Mouse (Mus musculus): ENCODE data around the gene Efna2. TPM values are rescaled to one million over a fixed set of nuclear protein-coding genes. Genes with fewer than 3 reads are reported as not detected.

Gene Efna2
- polyA plus RNA-seq, 1 experiment from 2014 or later: 55.8 TPM

GRCm38 (mm10) chr10:80159021-80159560 lies 20.2 kb upstream of the Efna2 start:
- peak overlapping the region; percentile 91 for H3K27ac ChIP-seq
- ATAC-seq (ENCODE audit: insufficient number of reproducible peaks, insufficient read depth, low FRiP score, low TSS enrichment): no peak
- H3K27me3 ChIP-seq: no peaks in the 10 kb centered on the region
- H3K9ac ChIP-seq: peak overlapping the region; percentile 7; the same call in 1 of the 2 replicates
- H3K4me1 ChIP-seq: peaks cover 78% of the 10 kb centered on the region
- H3K36me3 ChIP-seq: peaks cover 36% of the 10 kb centered on the region
- 6% methylated on average over 12 of the region's 12 CpGs for WGBS
- no peaks in the 10 kb centered on the region for H3K9me3 ChIP-seq
- peak overlapping the region; percentile 62 for H3K4me2 ChIP-seq (replicated peaks)
- peak overlapping the region; percentile 39 for H3K4me3 ChIP-seq

- Histone ChIP-seq H3K4me1 (peaks cover 77% of the 10 kb centered on the region), H3K27me3 (no peaks in the 10 kb centered on the region), H3K36me3 (peaks cover 29% of the 10 kb centered on the region), H3K9ac (peak overlapping the region; percentile 7; the same call in 1 of the 2 replicates), H3K4me2 (replicated peaks) (peak overlapping the region; percentile 62), H3K4me3 (peak overlapping the region; percentile 39), H3K9me3 (no peaks in the 10 kb centered on the region), H3K27ac (peak overlapping the region; percentile 93)
- WGBS: under 1% methylated on average over 55 of the region's 55 CpGs
- peak; percentile 67 for ATAC-seq (ENCODE audit: insufficient number of reproducible peaks, insufficient read depth, low FRiP score, low TSS enrichment)
These were observed 19.5 kb upstream of the Efna2 start for GRCm38 (mm10) chr10:80159561-80160454.

DNA sequence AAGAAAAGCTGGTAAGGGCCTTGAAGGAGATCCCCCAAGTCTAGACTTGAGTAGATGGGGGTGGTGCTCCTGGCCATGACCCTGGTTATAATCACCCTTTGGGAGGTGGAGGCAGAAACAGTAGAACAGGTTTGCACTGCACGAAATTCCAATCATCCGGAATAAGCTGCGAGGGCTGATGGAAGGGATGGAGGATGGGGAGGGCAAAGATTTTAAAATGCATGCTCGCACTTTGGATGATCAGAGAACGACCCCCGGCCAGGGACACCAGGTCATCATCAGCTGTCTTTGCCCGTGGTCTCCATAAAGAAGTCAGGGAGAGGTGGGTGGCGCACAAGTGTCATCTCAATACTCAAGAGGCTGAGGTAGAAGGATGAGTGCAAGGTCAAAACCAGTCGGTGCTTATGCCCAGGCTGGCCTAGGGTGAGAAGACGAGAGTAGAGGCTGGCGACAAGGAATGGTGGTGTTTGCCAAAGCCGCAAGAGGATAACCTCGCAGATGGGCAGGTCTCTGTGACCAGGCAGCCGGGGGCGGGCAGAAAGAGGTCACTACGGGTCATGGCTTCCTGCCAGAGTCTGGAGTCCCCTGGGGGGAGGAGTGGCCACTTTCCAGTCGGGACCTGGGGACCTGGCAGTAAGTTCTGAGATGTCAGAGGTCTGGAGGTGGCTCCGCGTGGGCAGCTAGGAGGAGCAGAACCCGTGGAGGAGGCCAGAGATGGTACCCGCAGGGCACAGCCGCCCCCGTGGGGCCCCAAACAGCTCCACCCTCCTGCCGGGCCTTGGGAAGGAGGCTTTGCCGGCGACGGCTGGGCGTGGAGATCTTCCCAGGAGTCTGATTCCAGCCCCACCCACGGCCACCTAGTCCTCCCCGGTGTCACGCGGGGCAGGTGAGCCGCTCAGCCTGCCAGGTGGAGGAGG lies 18.6 kb upstream of the Efna2 start:
- H3K4me3 ChIP-seq: peak overlapping the region; percentile 39
- peak overlapping the region; percentile 62 for H3K4me2 ChIP-seq (replicated peaks)
- peak overlapping the region; percentile 93 for H3K27ac ChIP-seq
- H3K9me3 ChIP-seq: no peaks in the 10 kb centered on the region
- no peaks in the 10 kb centered on the region for H3K27me3 ChIP-seq
- H3K36me3 ChIP-seq: peaks cover 20% of the 10 kb centered on the region
- H3K4me1 ChIP-seq: peaks cover 75% of the 10 kb centered on the region
- H3K9ac ChIP-seq: peak overlapping the region; percentile 45
- 2% methylated on average over 33 of the region's 33 CpGs for WGBS
- no peak for ATAC-seq (ENCODE audit: insufficient number of reproducible peaks, insufficient read depth, low FRiP score, low TSS enrichment)

DNA sequence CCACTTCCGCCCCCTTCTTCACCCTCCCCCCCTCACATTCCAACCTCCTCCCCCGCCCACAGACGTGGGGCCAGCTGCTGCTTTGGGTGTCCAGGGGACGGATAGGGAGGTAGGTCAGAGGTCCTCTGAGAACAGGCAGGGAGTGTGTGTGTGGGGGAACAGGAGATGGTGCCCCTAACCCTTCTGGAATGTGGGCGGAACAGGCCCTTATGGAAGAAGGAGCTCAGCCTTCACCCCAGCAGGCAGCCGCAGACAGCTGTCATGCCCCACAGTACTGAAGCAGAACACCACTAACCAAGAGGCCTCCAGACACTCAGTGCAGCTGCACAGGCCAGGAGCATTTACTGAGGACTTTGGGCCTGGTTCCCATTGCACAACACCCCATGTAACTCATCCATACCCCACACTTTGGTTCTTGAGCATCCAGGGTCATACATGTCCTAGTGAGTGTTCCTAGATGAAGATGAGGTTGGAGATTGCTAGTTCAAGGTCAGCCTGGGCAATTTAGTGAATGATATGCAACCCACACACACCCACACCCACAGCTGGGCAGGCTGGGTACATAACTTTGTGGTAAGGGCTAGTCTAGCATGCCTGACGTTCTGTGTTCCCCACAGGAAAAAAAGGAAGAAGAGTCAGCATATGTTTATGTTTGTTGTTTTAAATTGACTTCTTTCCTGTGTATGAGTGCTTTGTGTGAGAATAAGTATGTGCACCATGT lies 17.6 kb upstream of the Efna2 start:
- peak overlapping the region; percentile 39 for H3K4me3 ChIP-seq
- no peaks in the 10 kb centered on the region for H3K9me3 ChIP-seq
- whole genome bisulfite sequencing: 11% methylated on average over 6 of the region's 7 CpGs
- H3K27me3 ChIP-seq: no peaks in the 10 kb centered on the region
- H3K36me3 ChIP-seq: peaks cover 11% of the 10 kb centered on the region
- H3K9ac ChIP-seq: peak overlapping the region; percentile 45
- peaks cover 69% of the 10 kb centered on the region for H3K4me1 ChIP-seq
- no peak for ATAC-seq (ENCODE audit: insufficient number of reproducible peaks, insufficient read depth, low FRiP score, low TSS enrichment)
- peak overlapping the region; percentile 62 for H3K4me2 ChIP-seq (replicated peaks)
- H3K27ac ChIP-seq: peak overlapping the region; percentile 93

DNA sequence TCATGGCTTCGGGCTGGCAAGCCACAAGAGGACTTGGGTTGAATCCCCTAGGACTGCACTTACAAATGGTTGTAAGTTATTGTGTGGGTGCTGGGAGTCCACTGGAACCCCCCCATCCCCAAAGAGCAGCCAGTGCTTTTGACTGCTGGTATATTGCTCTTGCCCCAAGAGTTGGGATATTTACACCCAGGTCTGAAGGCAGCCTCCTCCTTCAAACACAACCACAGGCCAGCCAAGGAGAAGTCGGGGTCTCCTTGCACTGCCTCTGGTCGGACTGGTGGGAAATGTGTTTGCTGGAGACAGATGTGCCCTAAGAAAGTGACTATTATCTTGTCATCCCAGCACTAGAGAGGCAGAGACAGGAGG lies 17.1 kb upstream of the Efna2 start:
- Histone ChIP-seq H3K9ac (peak overlapping the region; percentile 45; the same call in 1 of the 2 replicates), H3K36me3 (peaks cover 5% of the 10 kb centered on the region), H3K4me2 (replicated peaks) (peak overlapping the region; percentile 62; the same call in 1 of the 2 replicates), H3K27ac (peak overlapping the region; percentile 93), H3K4me3 (no peak overlapping the region), H3K4me1 (peaks cover 67% of the 10 kb centered on the region), H3K9me3 (no peaks in the 10 kb centered on the region), H3K27me3 (no peaks in the 10 kb centered on the region)
- no peak for ATAC-seq (ENCODE audit: insufficient number of reproducible peaks, insufficient read depth, low FRiP score, low TSS enrichment)
- 58% methylated on average over 3 of the region's 3 CpGs for WGBS

DNA sequence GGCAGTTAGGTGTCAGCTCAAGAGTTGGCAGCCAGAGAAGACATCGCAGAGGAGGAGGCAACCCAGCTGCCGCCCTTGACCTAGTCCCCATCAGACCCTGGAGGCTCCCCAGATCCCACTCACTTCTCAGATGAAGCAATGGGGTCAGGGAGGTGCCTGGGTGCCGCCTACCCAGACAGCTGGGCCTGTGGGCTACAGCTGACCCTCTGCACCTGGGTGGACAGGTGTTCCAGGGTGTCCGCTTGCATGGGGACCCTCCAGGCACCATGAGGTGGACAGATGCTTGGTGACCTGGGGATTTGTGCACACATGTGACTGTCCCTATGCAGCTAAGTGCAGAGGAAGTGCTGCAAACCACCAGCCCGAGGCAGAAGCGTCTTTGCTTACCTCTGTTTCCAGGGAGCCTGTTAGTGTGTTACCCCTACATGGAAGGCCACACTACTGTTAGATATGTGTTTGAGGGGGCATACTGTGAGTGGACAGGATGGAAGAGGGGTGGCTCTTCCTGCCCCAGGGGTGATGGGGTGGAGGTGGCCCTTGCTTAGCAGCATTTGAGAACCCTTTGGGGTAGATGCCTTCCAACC lies 16.5 kb upstream of the Efna2 start:
- no peaks in the 10 kb centered on the region for H3K27me3 ChIP-seq
- no peaks in the 10 kb centered on the region for H3K9me3 ChIP-seq
- WGBS: 55% methylated on average over 6 of the region's 6 CpGs
- H3K4me2 ChIP-seq (replicated peaks): no peak overlapping the region
- H3K4me3 ChIP-seq: no peak overlapping the region
- ATAC-seq (ENCODE audit: insufficient number of reproducible peaks, insufficient read depth, low FRiP score, low TSS enrichment): no peak
- peaks cover 64% of the 10 kb centered on the region for H3K4me1 ChIP-seq
- no peaks in the 10 kb centered on the region for H3K36me3 ChIP-seq
- no peak overlapping the region; the same call in 1 of the 2 replicates for H3K27ac ChIP-seq
- H3K9ac ChIP-seq: no peak overlapping the region

DNA sequence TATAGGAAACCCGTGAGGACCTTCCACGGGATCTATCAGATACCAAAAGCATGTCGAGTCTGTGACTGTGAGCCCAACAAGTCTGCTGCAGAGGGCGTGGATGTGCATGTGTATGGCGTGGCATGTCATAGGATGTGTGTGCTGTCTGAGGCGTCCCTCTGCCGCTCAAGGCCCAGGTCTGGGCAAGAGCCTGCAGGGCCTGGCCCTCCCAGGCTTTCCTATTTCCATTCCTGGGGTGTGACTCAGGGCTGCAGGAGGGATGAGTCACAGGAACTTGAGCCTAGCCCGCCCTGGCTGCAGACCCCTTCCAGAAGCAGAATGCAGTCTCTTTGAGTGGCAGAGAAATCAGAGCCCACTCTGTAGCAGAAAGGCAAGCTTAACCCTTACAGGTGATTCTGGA lies 15.6 kb upstream of the Efna2 start:
- H3K9ac ChIP-seq: no peak overlapping the region

GRCm38 (mm10) chr10:80164161-80164997 lies 14.9 kb upstream of the Efna2 start:
- H3K9ac ChIP-seq: peak overlapping the region; percentile 42; the same call in 1 of the 2 replicates
- H3K4me2 ChIP-seq (replicated peaks): peak overlapping the region; percentile 81
- WGBS: 9% methylated on average over 44 of the region's 44 CpGs
- no peaks in the 10 kb centered on the region for H3K9me3 ChIP-seq
- no peak for ATAC-seq (ENCODE audit: insufficient number of reproducible peaks, insufficient read depth, low FRiP score, low TSS enrichment)
- H3K27me3 ChIP-seq: no peaks in the 10 kb centered on the region
- no peaks in the 10 kb centered on the region for H3K36me3 ChIP-seq
- peak overlapping the region; percentile 47; the same call in 1 of the 2 replicates for H3K27ac ChIP-seq
- peaks cover 59% of the 10 kb centered on the region for H3K4me1 ChIP-seq
- peak overlapping the region; percentile 33 for H3K4me3 ChIP-seq

More for the DNA sequence above, 15.6 kb upstream of the Efna2 start:
- Histone ChIP-seq H3K27me3 (no peaks in the 10 kb centered on the region), H3K4me2 (replicated peaks) (no peak overlapping the region), H3K4me1 (peaks cover 59% of the 10 kb centered on the region), H3K9me3 (no peaks in the 10 kb centered on the region), H3K36me3 (no peaks in the 10 kb centered on the region), H3K27ac (no peak overlapping the region), H3K4me3 (no peak overlapping the region)
- ATAC-seq (ENCODE audit: insufficient number of reproducible peaks, insufficient read depth, low FRiP score, low TSS enrichment): no peak
- WGBS: 70% methylated on average over 8 of the region's 8 CpGs

GRCm38 (mm10) chr10:80164998-80165344 lies 14.3 kb upstream of the Efna2 start:
- peak overlapping the region; percentile 81 for H3K4me2 ChIP-seq (replicated peaks)
- H3K27ac ChIP-seq: peak overlapping the region; percentile 61; the same call in 1 of the 2 replicates
- peak overlapping the region; percentile 42; the same call in 1 of the 2 replicates for H3K9ac ChIP-seq
- peaks cover 59% of the 10 kb centered on the region for H3K4me1 ChIP-seq
- WGBS: under 1% methylated on average over 17 of the region's 17 CpGs
- ATAC-seq (ENCODE audit: insufficient number of reproducible peaks, insufficient read depth, low FRiP score, low TSS enrichment): peak; percentile 31; the same call in 1 of the 2 replicates
- peak overlapping the region; percentile 33 for H3K4me3 ChIP-seq
- H3K9me3 ChIP-seq: no peaks in the 10 kb centered on the region
- H3K27me3 ChIP-seq: no peaks in the 10 kb centered on the region
- peaks cover 3% of the 10 kb centered on the region for H3K36me3 ChIP-seq
